Mouse (Mus musculus): ENCODE data around the gene Cpt1b.

Cpt1b gene

GRCm38 (mm10) chr15:89425711-89426121, at the start of gene Cpt1b:
Gene Cpt1b (minus strand): TSS chr15:89425863.
- DNase-seq = no peak

DNA sequence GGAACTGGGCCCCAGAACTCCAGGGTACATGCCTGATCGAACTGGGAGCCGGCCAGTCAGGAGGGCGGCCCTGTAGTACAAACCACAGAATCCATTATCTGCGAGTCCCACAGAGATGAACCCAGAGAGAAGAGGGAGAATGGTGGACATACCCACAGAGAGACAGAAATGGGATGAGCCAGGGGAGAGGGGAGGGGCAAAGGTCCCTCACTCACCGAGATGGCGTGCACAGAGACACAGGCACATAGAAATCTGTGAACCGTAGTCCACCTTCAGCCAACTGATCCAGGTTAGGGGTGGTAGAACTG, 49.6 kb upstream of the Cpt1b start:
- no peak for DNase-seq

- DNase-seq = no peak
Observed at GRCm38 (mm10) chr15:89474596-89475292, 49.1 kb upstream of the Cpt1b start.

GRCm38 (mm10) chr15:89473921-89474320, 48.3 kb upstream of the Cpt1b start:
- no peak for DNase-seq

GRCm38 (mm10) chr15:89473370-89473769, 47.7 kb upstream of the Cpt1b start:
- DNase-seq = no peak

DNA sequence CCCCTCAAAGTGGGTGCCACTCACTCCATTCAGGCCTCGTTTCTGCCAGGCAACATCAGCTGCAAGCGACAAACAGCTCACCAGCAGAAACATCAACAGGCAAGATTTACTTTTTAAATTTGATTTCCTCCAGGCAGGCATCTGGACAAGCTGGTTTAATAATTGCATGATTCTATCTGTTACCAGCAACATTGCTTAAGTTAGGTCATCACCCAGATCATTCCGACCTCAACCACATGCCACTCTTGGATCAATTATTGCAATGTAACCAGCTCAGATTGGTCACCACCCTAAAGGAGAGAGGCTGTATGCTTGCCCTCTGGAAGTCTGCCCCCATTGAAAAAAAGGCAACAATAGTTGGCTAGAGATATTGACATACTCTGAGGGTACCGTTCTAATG, 45.8 kb upstream of the Cpt1b start:
- DNase-seq = no peak

- no peak for DNase-seq
Observed at GRCm38 (mm10) chr15:89468577-89468976, 42.9 kb upstream of the Cpt1b start.

- no peak for DNase-seq
Observed at GRCm38 (mm10) chr15:89465052-89465451, 39.4 kb upstream of the Cpt1b start.

- DNase-seq = peak; percentile 57
Observed at GRCm38 (mm10) chr15:89463334-89464235, 37.9 kb upstream of the Cpt1b start.

DNA sequence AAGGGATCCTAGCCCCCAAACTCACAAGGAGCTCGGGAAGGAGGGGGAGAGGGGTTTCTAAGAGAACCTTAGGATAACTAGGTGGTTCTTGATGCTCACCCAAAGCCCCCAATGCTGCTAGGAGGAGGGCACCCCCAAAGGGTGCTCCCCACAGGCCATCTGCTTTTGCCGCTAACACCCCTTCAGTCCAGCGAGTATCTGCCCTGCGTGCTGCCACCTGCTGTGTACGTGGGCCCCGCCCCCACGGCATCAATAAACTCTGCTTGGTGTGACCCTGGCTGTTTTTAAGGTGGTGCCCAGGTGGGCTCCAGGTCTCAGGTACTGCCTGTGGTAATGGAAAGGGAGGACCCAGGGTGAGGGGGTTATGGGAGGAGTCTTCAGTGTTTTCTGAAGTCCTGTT, 36.5 kb upstream of the Cpt1b start:
- no peak for DNase-seq

GRCm38 (mm10) chr15:89461321-89461720, 35.7 kb upstream of the Cpt1b start:
- DNase-seq = no peak

DNA sequence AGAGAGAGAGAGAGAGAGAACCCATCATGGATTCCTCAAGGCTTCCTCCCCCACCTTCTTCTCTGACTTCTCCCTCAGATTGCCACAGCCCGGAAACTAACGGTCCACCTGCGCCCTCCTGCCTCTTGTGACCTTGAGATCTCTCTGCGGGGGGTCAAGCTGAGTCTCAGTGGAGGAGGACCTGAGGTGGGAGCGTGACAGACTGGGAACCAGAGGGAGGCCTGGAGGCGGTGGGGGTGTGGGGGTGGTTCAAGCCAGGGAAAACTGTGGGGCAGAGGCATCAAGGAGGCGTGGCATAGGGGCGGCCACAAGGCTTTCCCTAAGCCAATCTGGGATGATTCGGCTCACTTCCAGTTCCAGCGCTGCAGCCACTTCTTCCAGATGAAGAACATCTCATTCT, 34.6 kb upstream of the Cpt1b start:
- DNase-seq = no peak

GRCm38 (mm10) chr15:89459821-89460220, 34.2 kb upstream of the Cpt1b start:
- no peak for DNase-seq

DNA sequence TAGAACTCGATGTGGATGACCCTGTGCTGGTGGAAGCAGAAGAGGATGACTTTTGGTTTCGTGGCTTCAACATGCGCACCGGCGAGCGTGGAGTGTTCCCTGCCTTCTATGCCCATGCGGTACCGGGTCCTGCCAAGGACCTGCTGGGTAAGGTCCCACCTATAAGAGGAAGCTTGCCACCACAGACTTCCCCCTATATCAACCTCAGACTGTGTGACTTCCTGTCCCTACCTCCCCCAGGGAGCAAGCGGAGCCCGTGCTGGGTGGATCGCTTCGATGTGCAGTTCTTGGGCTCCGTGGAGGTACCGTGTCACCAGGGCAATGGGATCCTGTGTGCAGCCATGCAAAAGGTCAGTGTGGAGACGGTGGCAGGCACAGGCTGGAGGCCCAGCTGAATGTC, 33.3 kb upstream of the Cpt1b start:
- no peak for DNase-seq

DNA sequence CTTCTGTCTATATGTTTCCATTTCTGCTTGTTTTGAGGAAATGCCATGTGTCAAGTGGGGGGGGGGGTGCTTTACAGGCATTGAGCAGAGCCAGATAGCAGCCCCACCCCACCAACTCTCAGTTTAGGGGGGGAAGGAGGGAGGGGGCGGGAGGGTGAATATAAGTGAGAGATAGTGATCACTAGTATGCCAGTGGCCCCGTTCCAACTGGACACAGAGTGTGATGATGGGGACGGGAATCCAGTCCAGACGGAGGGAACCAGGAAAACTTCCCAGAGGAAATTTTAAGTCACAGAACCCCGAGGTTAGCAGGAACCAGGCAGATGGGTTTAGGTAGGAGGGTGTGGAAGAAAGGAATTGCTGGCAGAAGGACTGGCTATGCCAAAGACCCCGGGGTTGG, 30.0 kb upstream of the Cpt1b start:
- no peak for DNase-seq

GRCm38 (mm10) chr15:89454857-89455256, 29.2 kb upstream of the Cpt1b start:
- no peak for DNase-seq

GRCm38 (mm10) chr15:89453865-89454478, 28.3 kb upstream of the Cpt1b start, which contains the start of gene Mapk8ip2:
Gene Mapk8ip2 (plus strand): TSS chr15:89453913.
- no peak for DNase-seq

GRCm38 (mm10) chr15:89452906-89453864, 27.5 kb upstream of the Cpt1b start:
- peak; percentile 54 for DNase-seq

- DNase-seq = no peak
Observed at GRCm38 (mm10) chr15:89442486-89443070, 16.9 kb upstream of the Cpt1b start.

DNA sequence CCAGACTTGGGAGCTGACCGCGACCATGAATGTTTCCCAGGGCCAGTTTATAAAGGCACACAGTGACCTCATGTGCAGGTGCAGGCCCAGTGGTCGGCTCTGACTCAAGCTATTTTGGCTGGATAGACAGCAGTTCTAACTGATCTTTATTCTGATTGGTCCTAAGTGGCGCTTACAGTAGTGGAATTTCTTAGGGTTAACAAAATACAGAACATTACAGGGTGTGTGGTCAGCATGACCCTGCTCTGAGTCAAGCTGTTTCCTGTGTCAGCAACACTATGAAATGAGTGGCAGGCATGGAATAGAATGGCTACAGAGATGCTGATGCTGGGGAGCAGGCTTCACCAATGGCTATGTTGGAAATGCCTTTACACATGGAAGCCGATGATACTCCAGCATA, 10.2 kb upstream of the Cpt1b start:
- DNase-seq = no peak

GRCm38 (mm10) chr15:89434136-89434535, 8.5 kb upstream of the Cpt1b start:
- DNase-seq = no peak

DNA sequence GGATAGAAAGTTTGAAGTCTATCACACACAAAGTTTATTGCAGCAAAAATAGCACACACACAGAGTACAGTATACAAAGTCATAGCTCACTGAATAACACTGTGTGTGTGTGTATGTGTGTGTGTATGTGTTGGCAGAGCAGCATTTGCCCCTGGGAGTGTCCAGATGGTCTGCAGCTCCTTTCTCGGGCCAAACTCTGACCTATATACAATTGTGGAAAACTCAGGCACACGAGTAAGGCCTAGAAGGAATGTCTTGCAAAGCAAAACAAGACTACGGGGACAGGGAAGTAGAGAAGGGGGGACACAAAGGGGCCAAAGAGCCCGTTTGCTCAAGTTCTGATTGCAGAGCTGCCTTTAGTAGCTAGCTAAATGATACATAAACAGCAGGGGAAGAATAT, 7.3 kb upstream of the Cpt1b start:
- no peak for DNase-seq

Data from lung, postnatal 36 days (tissue).